Mouse (Mus musculus) v-Abl transformed pro-B cells (cell line): ENCODE data around the gene Dnajc6.

Experiments used
- in situ Hi-C, 2 experiments: fragments of 400-800 bp; cut with MboI; formaldehyde crosslinking; loops; one replicate each; pipeline ENCODE4 v1.15.1; 2025; ENCODE audit not compliant: unreplicated experiment in 2 of 2

The Dnajc6 gene

DNA sequence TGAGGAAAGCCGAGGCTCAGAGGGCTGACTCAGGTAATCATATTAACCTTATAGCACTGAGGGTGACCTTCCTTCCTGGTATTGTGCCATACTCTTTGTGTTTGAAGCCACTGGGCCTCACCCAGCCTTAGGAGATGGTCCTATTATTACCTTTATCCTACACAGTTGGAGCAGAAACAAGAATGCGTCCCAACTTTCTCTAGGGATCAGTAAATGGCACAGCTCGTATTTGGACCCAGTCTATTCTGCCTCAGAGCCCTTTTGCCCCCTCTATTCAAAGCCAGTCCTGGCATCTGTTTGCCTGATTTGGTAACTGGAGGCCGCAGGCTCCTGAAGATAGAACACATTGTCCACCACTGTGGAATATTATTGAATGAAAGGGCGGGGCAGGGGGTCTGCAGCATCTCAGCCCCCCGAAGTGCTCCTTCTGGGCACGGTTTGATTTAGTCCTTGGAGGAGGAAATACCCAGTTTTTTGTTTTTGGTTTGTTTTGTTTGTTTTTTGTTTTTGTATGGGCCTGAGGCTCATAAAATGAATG lies 8.1 kb downstream of the Dnajc6 start:
- in situ Hi-C loops = no loop called here

DNA sequence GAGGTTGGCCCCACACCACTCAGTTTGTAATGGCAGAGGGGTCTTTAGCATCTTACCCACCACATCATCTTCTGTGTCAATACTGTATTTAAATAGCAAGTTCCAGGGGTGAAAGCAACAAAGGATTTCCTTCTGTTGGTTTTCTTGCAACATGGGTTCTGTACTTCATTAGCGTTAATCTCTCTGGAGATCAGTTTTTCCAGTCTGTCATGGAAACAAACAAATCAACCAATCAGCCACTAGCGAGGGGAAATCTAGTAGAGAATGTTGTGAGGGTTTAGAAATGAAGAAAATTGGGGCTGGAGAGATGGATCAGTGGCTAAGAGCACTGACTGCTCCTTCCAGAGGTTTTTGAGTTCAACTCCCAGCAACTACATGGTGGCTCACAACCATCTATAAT lies 9.5 kb downstream of the Dnajc6 start:
- in situ Hi-C loops = no loop called here

DNA sequence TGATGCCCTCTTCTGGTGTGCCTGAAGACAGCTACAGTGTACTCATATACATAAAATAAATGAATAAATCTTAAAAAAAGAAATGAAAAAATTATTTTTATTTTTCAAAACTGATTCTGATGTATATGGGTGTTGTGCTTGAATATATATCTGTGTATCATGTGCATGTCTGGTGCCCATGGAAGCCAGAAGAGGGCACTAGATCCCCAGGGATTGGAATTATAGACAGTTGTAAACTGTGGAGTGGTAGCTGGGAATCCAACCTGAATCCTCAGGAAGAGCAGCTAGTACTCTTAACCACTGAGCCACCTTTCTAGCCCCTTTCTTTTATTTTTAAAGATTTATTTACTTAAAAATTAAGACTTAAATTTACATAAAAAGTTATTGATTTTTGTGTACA lies 9.9 kb downstream of the Dnajc6 start:
- in situ Hi-C loops = no loop called here

DNA sequence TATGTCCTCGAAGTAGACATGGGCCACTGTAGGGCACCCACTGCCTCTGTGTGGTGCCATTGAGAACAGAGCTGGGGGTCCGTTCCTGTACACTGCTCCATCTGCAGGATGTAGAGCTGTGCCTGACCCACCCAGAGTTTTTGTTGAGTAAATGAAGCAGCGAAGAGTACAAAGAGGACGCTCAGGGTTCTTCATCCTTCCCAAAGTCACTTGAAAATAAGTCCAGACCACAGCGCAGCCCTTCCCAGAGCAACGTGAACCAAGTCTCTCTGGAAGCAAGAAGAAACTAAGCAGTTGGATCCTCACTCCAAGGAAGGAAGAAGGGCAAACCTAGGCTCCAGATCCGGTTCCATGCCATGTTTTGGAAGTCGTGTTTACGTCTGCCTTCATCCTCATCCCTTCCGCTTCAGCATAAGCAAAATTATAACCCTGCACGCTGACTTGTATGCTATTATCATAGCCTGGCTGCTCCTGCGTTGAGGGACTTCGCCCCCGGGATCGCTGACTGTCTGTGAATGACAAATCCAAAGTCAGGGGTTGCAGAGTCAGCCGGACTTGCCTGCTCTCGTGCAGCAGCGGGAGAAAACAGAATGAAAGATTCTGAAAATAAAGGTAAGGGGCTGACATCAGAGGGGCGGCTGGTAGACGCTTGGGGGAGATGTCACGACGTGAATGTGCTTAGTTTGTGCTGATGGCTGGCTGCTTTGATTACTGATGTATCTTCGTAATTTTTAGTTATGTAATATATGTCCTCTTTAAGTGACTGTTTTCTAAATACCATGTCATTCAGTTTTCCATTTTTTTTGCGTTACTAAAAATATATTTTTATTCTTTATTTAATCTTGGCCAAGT lies 11.3 kb downstream of the Dnajc6 start:
- in situ Hi-C loops = no loop called here

DNA sequence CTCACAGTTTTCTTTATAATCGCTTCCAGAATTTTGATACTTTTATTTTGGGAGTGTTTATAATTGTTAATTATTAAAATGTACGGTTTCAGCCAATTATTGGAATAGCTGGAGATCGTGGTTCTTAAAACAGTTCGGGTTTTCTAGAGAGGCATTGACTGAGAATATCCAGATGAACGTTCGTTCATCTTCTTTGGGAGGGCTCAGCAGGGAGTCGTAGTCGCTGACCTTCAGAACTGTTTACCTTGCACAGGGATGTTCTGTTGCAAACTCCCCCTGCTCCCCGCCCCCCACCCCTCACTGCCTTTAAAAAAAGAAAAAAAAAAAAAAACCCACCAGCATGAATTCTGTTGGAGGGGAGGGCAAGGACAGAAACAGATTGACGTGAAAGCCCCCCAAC lies 12.0 kb downstream of the Dnajc6 start:
- in situ Hi-C loops = no loop called here

DNA sequence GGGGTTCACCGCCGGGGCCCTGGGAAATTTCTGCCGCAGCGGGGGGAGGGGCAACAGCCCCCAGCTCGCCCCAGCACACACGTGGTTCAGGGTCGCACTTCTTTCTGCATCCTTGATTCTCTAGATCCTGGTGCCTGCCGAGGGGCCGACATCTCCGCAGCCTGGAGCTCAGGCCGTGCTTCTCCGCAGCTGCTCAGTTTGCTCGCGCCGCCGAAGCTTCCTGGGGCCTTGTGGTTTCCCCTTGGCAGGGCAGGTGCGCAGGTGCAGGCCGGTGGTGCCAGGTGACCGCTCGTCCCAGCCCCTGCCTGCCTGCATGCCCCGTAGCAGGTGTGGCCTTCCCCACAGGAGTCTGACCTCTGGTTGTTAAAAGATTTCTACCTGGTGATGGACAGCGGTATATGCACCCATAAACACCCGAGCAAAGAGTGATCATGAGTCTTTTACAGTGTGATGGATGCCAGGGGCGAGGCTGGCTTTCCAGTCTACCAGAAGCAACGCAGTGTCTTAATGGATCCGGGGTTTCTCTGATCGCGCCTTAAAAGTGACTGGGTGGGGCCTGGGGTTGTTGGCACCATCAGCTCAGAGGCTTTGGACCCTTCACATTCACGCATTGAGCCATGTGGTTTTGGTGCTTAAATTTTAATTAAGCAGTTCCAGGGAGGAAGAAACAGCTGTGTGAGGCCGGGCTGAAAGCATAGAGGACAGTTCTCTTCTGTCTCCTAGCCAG lies 12.6 kb downstream of the Dnajc6 start:
- in situ Hi-C loops = no loop called here

DNA sequence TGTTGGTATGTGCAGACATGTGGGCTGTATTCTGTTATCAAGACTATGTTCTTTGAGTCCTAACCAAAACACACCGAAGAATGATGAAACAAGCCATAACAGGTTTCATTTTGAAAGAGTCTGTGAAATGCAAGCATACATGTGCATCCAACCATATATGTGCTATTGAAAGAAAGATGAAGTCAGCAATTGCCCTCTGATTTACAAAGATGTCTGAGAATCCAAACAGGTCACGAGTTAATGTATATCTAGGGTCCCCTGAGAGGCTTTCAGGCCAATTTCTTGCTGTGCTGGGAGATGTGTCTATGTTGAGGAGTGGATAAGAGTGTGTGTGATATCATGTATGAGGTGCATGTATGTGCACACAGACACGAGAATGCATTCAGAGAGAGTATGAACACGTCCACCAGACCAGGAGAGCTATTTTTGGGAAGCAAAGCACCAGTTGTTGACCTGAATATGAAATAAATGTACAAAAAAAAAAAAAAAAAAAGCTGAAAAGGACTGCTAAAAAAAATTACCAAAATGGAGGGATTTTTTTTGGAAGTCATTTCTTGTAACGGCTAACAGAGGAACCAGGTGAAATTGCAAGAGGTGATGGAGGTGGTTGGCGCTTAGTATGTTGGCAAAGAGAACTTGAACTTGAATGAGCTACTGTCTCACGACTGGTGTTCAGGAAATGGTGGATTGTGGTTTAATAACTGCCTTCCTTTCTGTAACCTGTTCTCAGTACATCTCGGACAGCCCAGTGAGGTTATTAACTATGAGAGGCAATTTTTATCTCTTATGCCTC lies 13.9 kb downstream of the Dnajc6 start:
- in situ Hi-C loops = no loop called here

DNA sequence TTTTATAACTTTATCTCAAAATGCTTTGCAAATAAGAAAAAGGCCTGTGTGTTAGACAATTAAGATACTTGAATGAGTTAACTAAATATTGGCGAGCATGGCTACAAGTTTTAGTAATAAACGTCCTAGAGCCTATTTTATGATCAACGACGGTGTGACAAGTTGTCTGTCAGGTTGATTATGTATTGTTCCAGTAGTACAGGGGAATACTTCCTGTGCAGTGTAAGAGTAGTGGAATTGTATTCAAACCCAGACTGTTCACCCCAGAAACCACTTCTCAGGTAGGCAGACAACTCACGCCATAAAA lies 14.4 kb downstream of the Dnajc6 start:
- in situ Hi-C loops = no loop called here

DNA sequence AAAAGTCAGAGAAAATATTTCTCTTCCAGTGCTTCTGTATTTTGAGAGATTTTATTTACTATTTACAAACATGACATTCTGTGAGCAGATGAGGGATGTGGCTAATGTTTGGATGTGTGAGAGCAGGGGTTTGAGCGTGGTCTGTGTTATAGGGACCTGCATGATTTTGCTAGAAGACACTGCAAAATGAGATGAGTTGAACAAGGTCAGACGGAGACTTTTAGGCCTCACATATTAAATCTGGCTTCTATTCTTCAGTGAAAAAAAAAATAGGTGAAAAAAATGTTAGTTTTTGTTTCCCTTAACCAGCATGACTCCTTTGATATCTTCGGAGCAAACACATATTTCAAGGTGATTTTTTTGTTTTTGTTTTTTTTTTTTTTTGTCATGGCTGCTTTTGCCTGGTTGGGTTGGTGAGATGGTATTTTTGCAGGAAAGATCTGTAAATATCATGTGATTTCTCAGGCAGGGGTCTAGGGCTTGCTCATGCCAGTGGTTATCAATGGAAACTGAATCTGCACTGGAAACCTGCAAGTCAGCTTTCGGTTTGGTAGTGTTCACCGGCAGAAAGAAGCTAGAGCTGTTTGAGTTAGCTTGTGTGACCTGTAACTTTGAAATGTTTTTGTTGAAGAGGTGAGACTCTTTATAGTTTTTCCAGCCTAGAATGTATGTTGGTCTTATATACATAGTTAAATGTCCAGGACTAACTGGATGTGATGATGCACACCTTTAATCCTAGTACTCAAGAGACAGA lies 15.5 kb downstream of the Dnajc6 start:
- in situ Hi-C loops = no loop called here

DNA sequence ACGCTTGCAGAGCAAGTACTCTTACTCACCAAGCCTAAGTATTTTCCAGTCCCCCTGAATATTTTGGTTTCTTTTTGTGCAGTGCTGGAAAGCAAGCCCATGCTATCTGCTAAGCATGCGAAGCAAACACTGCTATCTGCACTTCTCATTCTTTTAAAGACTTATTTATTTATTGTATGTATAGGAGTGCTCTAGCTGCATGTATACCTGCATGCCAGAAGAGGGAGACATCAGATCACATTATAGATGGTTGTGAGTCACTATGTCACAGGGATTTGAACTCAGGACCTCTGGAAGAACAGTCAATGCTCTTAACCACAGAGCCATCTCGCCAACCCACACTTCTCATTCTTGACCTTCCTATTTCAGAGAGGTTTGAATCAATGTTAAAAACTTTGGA lies 16.8 kb downstream of the Dnajc6 start:
- in situ Hi-C loops = no loop called here

DNA sequence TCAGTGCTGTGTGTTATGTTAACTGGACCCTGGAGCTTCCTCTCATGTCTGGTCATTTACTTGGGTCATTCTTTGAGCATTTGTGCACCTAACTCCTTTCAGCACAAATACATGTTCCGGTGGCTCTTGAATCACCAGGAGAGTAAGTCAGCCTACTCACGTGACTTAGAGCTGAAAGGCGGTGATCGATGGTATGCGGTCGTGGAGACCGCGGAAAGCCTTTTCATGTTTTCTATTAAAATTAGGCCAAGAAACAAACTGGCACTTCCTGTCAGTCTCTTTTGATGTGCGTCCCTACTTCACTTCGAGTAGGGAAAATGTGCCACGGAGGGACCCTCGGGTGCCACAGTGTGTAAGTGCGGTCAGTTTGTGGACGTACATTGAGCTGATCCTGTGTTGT lies 19.4 kb downstream of the Dnajc6 start:
- in situ Hi-C loops = no loop called here

DNA sequence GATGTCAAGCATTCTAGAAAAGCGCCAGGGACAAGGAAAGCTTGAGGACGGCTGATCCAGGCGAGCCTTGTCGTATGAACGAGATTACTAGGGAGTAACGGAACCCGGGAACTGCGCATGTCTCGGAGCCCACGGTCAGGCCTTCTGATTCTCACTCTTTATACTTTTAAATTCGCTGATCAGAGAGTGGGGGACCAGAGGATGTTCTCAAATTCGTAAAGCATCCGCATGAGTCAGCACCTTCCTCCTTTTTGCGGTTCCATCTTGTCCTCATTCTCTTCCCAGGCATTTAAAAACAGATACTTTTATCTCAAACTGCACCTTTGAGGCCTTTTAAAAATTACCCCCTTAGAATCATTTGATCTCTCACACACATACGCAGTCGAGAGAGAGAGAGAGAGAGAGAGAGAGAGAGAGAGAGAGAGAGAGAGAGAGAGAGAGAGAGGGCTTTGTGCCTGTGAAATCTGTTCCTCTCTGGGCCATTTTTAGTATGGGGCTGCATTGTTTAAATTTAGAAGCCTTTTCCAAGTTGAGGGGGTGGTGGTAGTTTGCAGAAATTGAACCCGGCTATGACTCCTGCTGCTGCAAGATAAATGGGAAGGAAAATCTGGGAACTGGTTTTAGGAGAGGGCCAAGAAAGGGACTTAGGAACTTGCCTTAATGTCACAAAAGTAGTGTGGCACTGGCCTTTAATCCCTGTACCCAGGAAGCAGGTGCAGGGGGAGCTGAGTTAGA lies 20.2 kb downstream of the Dnajc6 start:
- in situ Hi-C loops = no loop called here

DNA sequence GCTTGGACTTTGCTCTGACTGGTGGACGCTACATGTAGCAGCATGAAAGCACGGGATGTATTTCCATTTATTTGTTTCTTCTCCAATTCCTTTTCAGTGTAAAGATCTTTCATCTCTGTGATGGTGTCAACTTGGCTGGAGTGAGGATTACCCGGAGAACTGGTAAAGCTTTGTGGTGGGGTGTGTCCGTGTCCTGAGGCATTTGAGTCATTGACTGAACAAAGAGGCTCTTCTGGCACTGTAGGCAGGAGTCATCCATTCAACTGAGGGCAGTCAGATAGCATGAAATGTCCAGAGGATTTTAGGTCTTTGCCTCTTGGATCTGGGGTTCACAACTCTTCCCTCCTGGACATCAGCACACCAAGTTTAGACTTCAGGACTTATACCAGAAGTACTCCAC lies 35.5 kb downstream of the Dnajc6 start:
- in situ Hi-C loops = no loop called here

DNA sequence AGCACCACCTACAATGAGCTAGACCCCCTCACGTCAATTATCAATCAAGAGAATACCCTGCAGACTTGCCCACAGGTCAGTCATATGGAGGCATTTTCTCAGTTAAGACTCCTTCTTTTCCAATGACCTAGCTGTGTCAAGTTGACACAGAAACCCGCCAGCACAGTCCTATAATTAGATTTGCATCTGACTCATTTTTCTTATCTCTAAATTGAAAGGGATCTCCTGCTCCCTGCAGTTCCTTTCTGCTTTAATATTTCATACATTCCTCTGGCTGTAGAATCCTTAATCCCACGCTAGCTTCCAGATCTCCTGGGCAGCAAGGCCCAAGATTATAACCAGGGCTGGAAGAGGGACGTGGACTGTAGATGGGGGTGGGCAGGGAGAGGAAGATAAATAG lies 44.1 kb downstream of the Dnajc6 start:
- in situ Hi-C loops = no loop called here

DNA sequence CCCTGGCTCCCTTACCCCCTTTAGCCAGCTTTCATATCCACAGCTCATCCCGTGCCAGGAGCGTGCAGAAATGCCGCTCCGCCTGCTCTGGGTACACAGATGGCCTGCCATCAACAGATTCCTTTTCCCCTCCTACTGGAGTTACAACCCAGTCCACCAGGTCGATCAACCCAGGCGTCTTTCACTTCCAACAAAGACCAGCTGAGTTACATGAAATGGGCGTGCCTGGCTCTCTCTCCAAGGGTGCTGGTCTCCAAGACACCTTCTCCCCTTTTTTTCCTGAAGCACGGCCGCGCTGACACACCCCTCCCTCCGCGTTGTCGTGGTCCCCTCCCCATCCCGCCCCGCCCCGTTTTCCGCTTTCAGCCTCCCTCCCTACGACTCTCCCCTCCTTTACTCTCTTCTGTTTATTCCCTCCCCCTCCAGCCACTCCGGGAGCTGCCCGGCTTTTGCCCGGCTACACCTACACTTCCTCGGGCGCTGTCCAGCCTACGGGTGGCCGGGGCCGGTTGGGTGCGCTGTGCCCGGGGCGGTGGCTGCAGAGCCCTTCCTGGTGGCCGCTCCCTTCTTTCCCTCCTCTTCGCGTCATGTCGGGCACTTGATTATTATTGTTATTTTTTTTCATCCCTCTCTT lies 53.6 kb downstream of the Dnajc6 start:
- in situ Hi-C loops = no loop called here

DNA sequence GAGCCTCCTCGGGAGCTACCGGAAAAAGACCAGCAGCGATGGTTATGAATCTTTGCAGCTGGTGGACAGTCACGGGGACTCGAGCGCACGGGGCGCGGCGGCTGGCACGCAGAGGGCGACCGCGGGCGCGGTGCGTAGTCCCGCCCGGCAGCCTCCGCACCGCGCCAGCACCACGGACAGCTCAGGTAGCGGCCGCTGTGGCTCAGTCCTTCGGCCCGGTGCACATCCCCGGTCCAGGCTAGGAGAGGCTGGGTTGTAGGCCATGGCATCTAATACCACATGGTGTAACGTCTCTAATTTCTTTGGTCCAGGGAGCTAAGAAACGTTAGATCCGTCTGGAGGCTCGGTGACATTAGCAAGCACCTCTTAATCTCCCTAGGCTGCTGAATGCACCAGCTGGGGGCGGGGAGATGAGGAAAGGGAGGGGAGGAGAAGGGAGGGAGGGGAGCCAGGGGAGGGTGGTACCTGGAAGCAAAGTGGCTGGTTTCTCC lies 54.3 kb downstream of the Dnajc6 start:
- in situ Hi-C loops = no loop called here

DNA sequence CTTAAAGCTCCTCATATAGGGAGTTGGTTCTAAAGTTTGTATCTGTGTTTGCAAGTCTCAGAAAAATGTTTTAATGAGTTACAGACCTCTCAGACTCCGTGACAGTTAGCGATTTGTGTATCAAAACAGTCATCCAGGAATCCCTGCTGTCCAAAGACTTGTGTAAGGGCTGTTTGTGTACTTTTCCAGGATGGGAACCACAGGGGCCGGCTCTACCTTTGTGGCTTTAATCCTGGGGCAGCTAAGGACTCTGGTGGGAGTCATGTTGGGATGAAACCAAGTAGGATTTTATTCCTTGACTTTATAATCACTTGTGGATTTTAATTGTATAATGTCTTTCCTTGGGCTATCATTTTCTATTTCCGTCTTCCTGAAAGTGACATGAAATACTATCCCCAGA lies 55.0 kb downstream of the Dnajc6 start:
- in situ Hi-C loops = no loop called here

DNA sequence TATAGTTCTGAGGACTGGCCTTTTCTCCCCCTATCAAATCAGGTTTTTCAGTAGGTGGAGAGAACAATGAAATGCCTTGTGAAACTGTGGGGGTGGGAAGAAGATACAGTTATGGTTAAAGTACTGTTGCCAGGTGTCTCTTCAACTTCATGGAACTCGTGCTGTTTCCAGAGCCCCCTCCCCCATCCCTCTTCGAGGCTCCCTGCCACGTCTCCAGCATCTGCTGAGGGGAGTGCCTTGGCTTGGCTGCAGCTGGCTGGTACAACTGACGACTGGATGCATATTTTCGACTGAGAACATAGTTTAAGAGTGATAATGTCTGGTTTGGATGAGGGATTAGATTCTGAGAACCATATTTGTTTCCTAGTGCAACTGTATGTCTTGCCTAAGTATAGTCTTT lies 55.9 kb downstream of the Dnajc6 start:
- in situ Hi-C loops = no loop called here

DNA sequence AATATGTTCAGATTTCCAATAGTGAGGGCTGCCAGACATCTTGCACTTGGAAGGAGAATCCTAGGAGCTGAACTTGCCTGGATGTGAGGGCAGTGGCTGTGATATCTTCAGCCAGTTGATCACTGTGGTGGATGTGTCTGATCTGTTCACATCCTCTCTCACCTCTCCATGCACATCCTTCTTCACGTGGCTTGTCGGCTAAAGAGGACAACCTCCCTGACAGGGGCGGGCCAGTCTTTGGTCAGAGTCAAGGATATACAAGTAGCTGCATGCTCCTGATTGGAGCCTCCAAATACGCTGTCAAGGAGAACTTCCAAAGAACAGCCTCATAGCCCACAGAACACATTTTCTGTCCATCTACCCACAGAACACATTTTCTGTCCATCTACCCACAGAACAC lies 58.6 kb downstream of the Dnajc6 start:
- in situ Hi-C loops = no loop called here
